Mouse (Mus musculus): ENCODE data around the gene Wdr25.
"Not testable (repeated sequence)": the region's sequence is repeated elsewhere in the genome, so short reads cannot be mapped to it uniquely, and the experiment has no call there.

Wdr25 gene

DNA sequence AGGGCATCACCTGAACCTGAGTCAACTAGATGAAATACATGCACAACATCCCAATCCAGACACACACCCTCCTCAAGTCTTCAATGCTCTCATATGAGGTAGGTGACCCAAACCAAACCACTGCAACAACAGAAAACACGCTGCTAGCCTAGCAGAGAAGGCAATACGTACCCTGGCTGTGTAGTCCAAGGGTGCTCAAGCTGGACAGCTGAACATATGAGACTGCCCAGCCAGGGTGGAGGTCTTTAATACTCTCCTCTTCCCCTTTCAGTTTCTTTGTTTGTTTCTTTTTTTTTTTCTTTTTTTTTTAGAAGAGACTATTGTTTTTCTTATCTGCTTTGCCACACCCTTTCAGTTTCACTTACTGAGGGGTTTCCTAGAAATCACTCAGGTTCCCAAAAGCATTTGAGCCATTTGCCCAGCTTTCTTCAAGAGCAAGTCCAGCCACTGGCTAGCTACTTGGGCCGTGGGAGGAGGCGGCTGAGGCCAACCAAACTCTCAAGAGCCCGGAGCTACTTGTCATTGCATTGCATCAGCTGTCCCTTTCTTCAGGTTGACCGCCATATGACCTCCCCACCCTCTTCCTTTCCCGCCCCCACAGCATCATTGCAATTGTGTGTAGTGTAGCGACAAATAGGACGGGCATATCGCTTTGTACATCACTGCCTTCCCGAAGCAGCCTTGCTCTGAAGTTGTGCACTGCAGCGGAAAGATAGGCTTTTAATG lies at the start of gene Wdr25:
Gene Wdr25, plus strand, starts transcription at position 643 of the 726 bp plus-strand sequence.
- DNase-seq (ENCODE audit: low spot score in 2 of 2): no peak

DNA sequence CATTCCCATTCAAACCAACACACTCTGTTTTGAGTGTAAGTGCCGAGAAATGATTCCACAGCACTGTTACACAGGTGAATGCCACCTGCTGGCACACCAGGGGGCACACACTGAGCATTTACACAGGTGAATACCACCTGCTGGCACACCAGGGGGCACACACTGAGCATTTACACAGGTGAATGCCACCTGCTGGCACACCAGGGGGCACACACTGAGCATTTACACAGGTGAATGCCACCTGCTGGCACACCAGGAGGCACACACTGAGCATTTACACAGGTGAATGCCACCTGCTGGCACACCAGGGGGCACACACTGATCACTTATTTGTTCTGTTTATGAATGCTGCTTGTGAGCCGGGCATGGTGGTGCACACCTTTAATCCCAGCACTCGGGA lies 45.4 kb upstream of the Wdr25 start:
- DNase-seq (ENCODE audit: low spot score in 2 of 2): not testable (repeated sequence)

DNA sequence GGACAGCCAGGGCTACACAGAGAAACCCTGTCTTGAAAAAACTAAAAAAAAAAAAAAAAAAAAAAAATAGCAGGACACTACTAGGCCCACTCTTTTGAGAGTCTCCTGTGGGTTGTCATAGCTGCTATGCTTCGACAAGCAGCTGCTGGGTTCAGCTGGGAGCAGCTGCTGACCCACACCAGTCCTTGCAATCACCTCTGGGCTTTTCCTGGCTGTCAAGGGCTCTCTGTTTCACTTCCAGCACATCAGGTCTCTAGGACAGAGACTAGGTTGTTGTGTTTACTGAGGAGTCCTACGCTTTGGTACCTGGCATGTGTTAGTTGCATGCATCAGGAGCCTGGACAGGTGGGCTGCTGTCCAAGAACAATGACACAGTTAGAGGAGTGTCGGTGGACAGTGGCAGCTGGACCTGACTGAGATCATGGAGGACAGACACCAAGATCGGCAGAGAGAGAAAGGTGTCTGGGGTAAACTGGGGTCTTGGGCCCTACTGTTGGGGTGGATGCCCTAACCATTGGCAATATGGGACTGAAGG lies 43.9 kb upstream of the Wdr25 start:
- DNase-seq (ENCODE audit: low spot score in 2 of 2): no peak

- no peak for DNase-seq (ENCODE audit: low spot score in 2 of 2)
Measured at GRCm38 (mm10) chr12:108850129-108850528, 43.3 kb upstream of the Wdr25 start.

GRCm38 (mm10) chr12:108850886-108851285 lies 42.5 kb upstream of the Wdr25 start:
- DNase-seq (ENCODE audit: low spot score in 2 of 2): no peak

DNA sequence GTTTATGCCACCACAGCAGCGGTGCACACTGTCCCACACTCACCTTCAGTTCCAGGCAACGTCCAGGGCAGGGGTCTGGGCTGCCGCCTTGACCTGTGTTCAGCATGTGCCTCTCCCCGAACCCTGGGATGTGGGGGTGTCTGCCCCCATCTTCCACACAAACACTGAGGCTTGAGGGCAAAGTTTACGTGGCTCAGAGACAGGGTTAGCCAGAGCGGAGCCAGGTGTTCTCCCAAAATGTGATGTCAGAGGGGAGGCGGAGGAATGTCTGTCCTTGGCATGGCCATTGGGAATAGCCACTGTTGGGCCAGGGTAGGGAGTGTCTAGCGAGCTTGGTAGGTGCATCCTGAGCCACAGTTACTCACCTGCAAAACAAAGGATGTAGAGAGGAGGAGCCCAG lies 40.6 kb upstream of the Wdr25 start:
- no peak for DNase-seq (ENCODE audit: low spot score in 2 of 2)

GRCm38 (mm10) chr12:108855081-108855480 lies 38.4 kb upstream of the Wdr25 start:
- no peak for DNase-seq (ENCODE audit: low spot score in 2 of 2)

DNA sequence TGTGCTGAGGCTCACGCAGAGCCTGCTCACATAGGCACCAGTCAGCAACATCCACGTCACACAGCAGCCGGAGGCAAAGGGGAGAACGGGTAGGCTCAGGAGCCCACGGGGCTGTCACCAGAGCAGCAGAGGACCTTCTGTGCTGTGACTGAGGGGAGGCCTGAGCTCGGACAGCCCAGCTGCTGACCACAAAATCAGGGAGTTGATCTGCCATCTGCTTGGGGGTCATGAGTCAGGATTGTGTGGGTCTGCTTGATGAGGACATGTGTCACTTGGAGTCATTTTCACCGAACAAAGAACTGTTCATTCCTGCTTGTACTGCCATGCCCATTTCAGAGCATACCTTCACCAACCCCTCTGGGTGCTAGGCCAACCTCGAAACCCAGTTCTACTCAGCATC lies 37.2 kb upstream of the Wdr25 start:
- DNase-seq (ENCODE audit: low spot score in 2 of 2): no peak

- no peak for DNase-seq (ENCODE audit: low spot score in 2 of 2)
Measured at GRCm38 (mm10) chr12:108857109-108857508, 36.3 kb upstream of the Wdr25 start.

- DNase-seq (ENCODE audit: low spot score in 2 of 2): peak in 1 of 2 experiments; percentile 36
Measured at GRCm38 (mm10) chr12:108857589-108858184, 35.7 kb upstream of the Wdr25 start.

- DNase-seq (ENCODE audit: low spot score in 2 of 2): no peak
Measured at GRCm38 (mm10) chr12:108858486-108858885, 34.9 kb upstream of the Wdr25 start.

- DNase-seq (ENCODE audit: low spot score in 2 of 2): no peak
Measured at GRCm38 (mm10) chr12:108865007-108865494, 28.4 kb upstream of the Wdr25 start.

DNA sequence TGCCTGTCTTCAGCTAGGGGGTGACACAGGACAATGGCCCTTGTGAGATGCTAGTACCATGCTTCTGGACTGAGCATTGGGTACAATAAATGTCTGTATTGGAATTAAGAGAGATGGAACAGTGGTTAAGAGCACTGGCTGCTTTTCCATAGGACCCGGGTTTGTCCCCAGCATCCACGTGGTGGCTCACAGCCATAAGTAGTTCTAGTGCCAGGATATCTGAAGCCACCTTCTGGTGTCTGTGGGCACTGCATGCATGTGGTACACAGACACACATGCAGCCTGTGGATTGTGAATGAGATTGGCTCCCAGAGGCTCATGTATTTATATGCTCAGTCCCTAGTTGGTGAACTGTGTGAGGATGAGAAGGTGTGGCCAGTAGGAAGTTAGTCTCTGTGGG lies 23.9 kb upstream of the Wdr25 start:
- no peak for DNase-seq (ENCODE audit: low spot score in 2 of 2)

GRCm38 (mm10) chr12:108873122-108873521 lies 20.3 kb upstream of the Wdr25 start:
- DNase-seq (ENCODE audit: low spot score in 2 of 2): no peak

GRCm38 (mm10) chr12:108879138-108879537 lies 14.3 kb upstream of the Wdr25 start:
- DNase-seq (ENCODE audit: low spot score in 2 of 2): no peak

- DNase-seq (ENCODE audit: low spot score in 2 of 2): no peak
Measured at GRCm38 (mm10) chr12:108880606-108881005, 12.8 kb upstream of the Wdr25 start.

DNA sequence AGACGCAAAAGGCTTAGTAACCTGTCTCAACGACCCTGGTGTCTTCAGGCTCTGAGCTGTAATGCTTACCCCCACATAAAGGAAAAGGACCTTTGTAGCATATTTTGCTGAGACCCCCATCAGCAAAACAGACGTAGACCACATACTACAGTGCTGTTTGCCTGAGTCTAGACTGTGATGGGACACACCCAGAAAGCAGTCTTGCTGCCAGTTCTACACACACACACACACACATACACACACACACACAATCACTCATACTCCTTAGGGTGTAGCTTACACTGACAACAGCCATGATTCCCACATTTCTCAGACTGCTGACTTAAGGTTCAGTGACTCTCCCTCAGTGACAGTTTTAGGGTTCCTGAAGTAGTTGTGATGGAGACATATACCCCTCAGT lies 12.2 kb upstream of the Wdr25 start:
- no peak for DNase-seq (ENCODE audit: low spot score in 2 of 2)

DNA sequence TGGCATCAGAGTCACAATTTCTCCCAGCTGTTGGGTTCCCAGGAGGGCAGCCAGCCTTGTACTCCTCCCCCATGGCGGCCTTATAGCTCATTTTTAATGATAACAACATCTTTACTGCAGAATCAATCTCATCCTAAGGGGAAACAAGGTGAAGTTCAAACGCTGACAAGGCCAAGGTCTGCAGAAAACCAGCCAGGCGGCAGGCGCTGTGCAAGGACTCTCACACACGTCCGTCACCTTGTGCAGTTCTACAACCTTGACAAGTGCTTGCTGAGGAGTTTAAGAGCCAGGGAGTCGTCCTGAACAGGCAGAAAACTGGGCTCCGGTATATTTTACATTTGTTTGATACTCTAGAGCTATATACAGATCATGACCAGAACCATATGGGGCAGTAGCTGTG lies 10.7 kb upstream of the Wdr25 start:
- no peak for DNase-seq (ENCODE audit: low spot score in 2 of 2)

GRCm38 (mm10) chr12:108885906-108886305 lies 7.5 kb upstream of the Wdr25 start:
- no peak for DNase-seq (ENCODE audit: low spot score in 2 of 2)

DNA sequence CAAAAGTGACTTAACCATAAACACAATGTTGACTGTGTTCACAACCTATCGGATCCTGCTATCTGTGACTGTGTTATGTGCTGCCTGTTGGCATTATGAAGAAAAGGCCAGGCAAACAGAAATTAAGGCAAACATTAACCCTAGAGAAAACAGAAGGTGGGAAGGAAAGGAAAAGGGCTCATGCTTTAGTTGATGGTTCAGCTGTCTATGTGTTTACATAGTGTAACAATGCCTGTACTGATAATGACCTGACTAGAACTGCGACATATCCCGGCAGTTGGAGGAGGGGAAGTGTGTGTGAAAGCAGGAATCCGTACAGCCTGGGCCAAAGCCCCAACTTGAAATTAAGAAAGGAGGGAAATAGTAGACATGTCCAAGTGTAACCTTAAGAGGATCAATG lies 6.4 kb upstream of the Wdr25 start:
- DNase-seq (ENCODE audit: low spot score in 2 of 2): no peak

GRCm38 (mm10) chr12:108888632-108889031 lies 4.8 kb upstream of the Wdr25 start:
- DNase-seq (ENCODE audit: low spot score in 2 of 2): no peak

DNA sequence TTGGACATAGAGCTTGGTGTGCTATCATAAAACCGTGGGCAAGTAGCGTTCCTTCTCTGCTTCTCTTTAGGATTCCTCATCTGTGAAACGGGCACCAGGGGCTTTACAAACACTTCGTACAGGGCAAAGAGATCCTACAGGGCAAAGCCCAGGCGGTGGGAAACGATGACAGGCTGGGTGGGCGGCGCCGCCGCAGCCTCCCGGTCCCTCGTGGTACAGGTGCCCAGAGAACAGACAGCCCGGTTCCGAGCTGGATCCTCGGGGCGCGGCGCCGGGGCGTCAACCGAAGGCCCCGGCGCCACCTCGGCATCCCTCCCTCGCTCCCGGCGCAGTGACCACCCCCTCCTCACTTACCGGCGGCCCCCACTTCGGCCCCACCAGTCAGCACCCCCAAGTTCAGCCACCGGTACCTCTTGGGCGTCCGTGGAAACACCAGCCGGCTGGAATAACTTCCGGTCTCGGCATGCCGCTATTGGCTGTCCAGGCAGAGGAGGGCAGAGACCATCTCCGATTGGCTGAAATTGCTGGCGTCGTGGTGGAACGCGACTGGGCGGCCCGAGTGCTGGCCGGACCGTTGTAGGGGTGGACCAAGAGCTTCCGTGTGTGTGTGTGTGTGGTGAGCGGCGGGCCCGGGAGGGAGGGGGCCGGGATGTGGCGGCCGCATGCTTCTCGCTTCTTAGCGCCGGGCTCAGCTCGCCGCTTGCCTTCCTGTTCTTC lies 442 bp downstream of the Wdr25 start, which contains the start of gene Wars:
Gene Wars, minus strand, starts transcription at position 460 of the 717 bp plus-strand sequence.
- peak; percentile 95 to 96 for DNase-seq (ENCODE audit: low spot score in 2 of 2)
